Mouse (Mus musculus) ES-E14 (cell line): ENCODE measurements around the gene Nek7.

Source experiments
- CHD2 ChIP-seq: IDR thresholded peaks from 2 replicates; pipeline ENCODE4 v1.6.1; 2014; ENCODE audit warnings: mild to moderate bottlenecking, low read depth, low read length, inconsistent platforms
- ZC3H11A ChIP-seq: IDR thresholded peaks from 2 replicates; pipeline ENCODE4 v1.6.1; 2012; ENCODE audit warnings: low read depth, mild to moderate bottlenecking, inconsistent platforms, low read length, borderline replicate concordance
- ZNF384 ChIP-seq: IDR thresholded peaks from 2 replicates; pipeline ENCODE4 v1.6.1; 2012; ENCODE audit warnings: low read depth, low read length, inconsistent platforms

GRCm38 (mm10) chr1:138644991-138645390 lies 25.1 kb upstream of the Nek7 start:
- no peak for TF ChIP-seq ZNF384
- TF ChIP-seq ZC3H11A, result no peak
- no peak for TF ChIP-seq CHD2
